In the genomic region with DNA sequence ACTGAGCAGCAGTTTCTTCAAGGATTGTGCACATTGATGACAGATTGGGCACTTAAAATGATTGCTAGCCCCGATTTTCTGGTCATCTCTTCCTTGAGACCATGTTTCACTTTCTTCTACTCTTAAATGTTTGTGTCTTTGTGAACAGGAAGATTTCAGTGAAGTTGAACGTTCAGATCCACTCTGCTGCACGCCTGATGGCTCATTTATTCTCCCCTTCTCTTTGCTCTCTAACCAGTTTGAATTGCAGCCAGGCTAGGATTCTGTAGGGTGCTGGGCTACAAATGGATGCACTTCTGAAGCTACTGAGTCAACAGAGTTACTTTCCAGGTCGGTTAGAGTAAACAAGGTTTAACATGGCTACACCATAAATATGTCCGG, we compare ENCODE assay signal across 10 mouse cellular contexts. TPM values are rescaled to one million over a fixed set of nuclear protein-coding genes. Genes with fewer than 3 reads are reported as not detected.
DNase-seq lines count a peak whose midpoint lies in the region; ATAC-seq and TF ChIP-seq lines count a peak whose summit lies in the region.
"Had no signal": no experiment of that assay in that cellular context is flagged by ENCODE, and none has a peak within 500 bp of the region (broad histone marks: within the 10 kb centered on the region; RNA-seq: fewer than 3 reads in every experiment).

No protein-coding gene starts in this region.

- no peaks in the 10 kb centered on the region for H3K36me3 ChIP-seq in forebrain, embryonic 11.5 days (ENCODE audit: control insufficient read depth, insufficient read depth, low read length)
- peaks cover 10% of the 10 kb centered on the region; the same call in 1 of the 2 replicates for H3K36me3 ChIP-seq in limb, embryonic 12.5 days
- no peaks in the 10 kb centered on the region for H3K36me3 ChIP-seq in neural tube, embryonic 15.5 days

- no peak for ATAC-seq in forebrain, embryonic 11.5 days (replicated peaks; ENCODE audit: low FRiP score)
- no peak for ATAC-seq in limb, embryonic 12.5 days (ENCODE audit: insufficient number of reproducible peaks, insufficient read depth, low FRiP score, low TSS enrichment, low read depth)
- no peak for ATAC-seq in neural tube, embryonic 15.5 days (ENCODE audit: low FRiP score)

- no peak for DNase-seq in layer of hippocampus, adult 2 months (ENCODE audit: low spot score in 2 of 2)
- no peak for DNase-seq in layer of hippocampus, postnatal 14 days (ENCODE audit: low spot score in 2 of 2)
- no peak for DNase-seq in forebrain, embryonic 11.5 days (ENCODE audit: low spot score)
- no peak for DNase-seq in T-cell, adult 2 months (ENCODE audit: low spot score)
- no peak for DNase-seq in gastrocnemius, postnatal 14 days
- no peak for DNase-seq in left cerebral cortex, adult 9 months (ENCODE audit: low spot score in 2 of 2)

- peak overlapping the region; percentile 69 for H3K4me2 ChIP-seq in forebrain, embryonic 11.5 days (ENCODE audit: low read depth, low read length, severe bottlenecking)
- H3K4me2 ChIP-seq in limb, embryonic 12.5 days = peak overlapping the region; percentile 78
- H3K4me2 ChIP-seq in neural tube, embryonic 15.5 days = peak overlapping the region; percentile 74

- intact Hi-C loops in gastrocnemius, postnatal 14 days (cut with DNase I; ENCODE audit: low total_unique reads) = no loop called here

- H3K4me1 ChIP-seq in forebrain, embryonic 11.5 days (replicated peaks; ENCODE audit: control insufficient read depth, insufficient read depth, low read length) = peaks cover 10% of the 10 kb centered on the region; the same call in 1 of the 2 replicates
- peaks cover 35% of the 10 kb centered on the region for H3K4me1 ChIP-seq in limb, embryonic 12.5 days (replicated peaks)
- H3K4me1 ChIP-seq in neural tube, embryonic 15.5 days = peaks cover 82% of the 10 kb centered on the region

- peak overlapping the region; percentile 92 for H3K27ac ChIP-seq in layer of hippocampus, adult 2 months
- no peak overlapping the region for H3K27ac ChIP-seq in forebrain, embryonic 11.5 days (ENCODE audit: low read depth, low read length)
- peak overlapping the region; percentile 94 for H3K27ac ChIP-seq in limb, embryonic 12.5 days
- peak overlapping the region; percentile 96 for H3K27ac ChIP-seq in neural tube, embryonic 15.5 days (replicated peaks)

- 53% methylated on average over 5 of the region's 5 CpGs for WGBS in forebrain, embryonic 11.5 days
- 34% methylated on average over 5 of the region's 5 CpGs for WGBS in limb, embryonic 12.5 days
- 23% methylated on average over 5 of the region's 5 CpGs for WGBS in neural tube, embryonic 15.5 days

- H3K27me3 ChIP-seq in forebrain, embryonic 11.5 days (ENCODE audit: control insufficient read depth, insufficient read depth, low read length) = peaks cover 9% of the 10 kb centered on the region
- H3K27me3 ChIP-seq in limb, embryonic 12.5 days = peaks cover 12% of the 10 kb centered on the region
- no peaks in the 10 kb centered on the region for H3K27me3 ChIP-seq in neural tube, embryonic 15.5 days (replicated peaks)

- H3K9ac ChIP-seq in forebrain, embryonic 11.5 days (ENCODE audit: low read length) = peak overlapping the region; percentile 77
- H3K9ac ChIP-seq in limb, embryonic 12.5 days (replicated peaks) = peak overlapping the region; percentile 96
- H3K9ac ChIP-seq in neural tube, embryonic 15.5 days (replicated peaks) = peak overlapping the region; percentile 94

- H3K4me3 ChIP-seq in layer of hippocampus, adult 2 months = peak overlapping the region; percentile 67
- H3K4me3 ChIP-seq in forebrain, embryonic 11.5 days (ENCODE audit: low read depth, low read length) = peak overlapping the region; percentile 88
- peak overlapping the region; percentile 87 for H3K4me3 ChIP-seq in limb, embryonic 12.5 days (replicated peaks)
- H3K4me3 ChIP-seq in neural tube, embryonic 15.5 days (replicated peaks) = peak overlapping the region; percentile 79

- H3K9me3 ChIP-seq in forebrain, embryonic 11.5 days (ENCODE audit: control insufficient read depth, low read length) = no peaks in the 10 kb centered on the region
- H3K9me3 ChIP-seq in limb, embryonic 12.5 days = no peaks in the 10 kb centered on the region
- no peaks in the 10 kb centered on the region for H3K9me3 ChIP-seq in neural tube, embryonic 15.5 days (replicated peaks)

- TF ChIP-seq CTCF in layer of hippocampus, adult 2 months (conservative IDR thresholded peaks at IDR 0.05) = no peak

RNA-seq across cellular contexts. Expression of a gene that starts 1.7 kb away (rescaled TPM):
- 10 to 100 TPM; 29.0 to 29.1 TPM for total RNA-seq in layer of hippocampus, adult 2 months (2021)
- total RNA-seq in layer of hippocampus, postnatal 14 days (2021) = 10 to 100 TPM; 31.6 to 32.8 TPM
- 5.5 TPM in 2 replicates for polyA plus RNA-seq in forebrain, embryonic 11.5 days (2014; fragmentation: Nextera tagmentation; extraction: Ambion mirVana)
- 5.7 and 6.8 TPM in 2 replicates for polyA plus RNA-seq in limb, embryonic 12.5 days (2016; fragmentation: Nextera tagmentation; extraction: Ambion mirVana)
- polyA plus RNA-seq in neural tube, embryonic 15.5 days (2015; fragmentation: Nextera tagmentation; extraction: Ambion mirVana) = 5.6 and 6.3 TPM in 2 replicates
- 10 to 100 TPM; 13.6 to 16.4 TPM for total RNA-seq in gastrocnemius, postnatal 14 days (2021)

RNA-seq across cellular contexts. Expression of a gene that starts 6.3 kb away (rescaled TPM):
- total RNA-seq in layer of hippocampus, adult 2 months (2021) = 10 to 100 TPM; 55.2 to 56.7 TPM
- total RNA-seq in layer of hippocampus, postnatal 14 days (2021) = 10 to 100 TPM; 45.9 to 51.8 TPM
- polyA plus RNA-seq in forebrain, embryonic 11.5 days (2014; fragmentation: Nextera tagmentation; extraction: Ambion mirVana) = 1.9 and 2.4 TPM in 2 replicates
- polyA plus RNA-seq in limb, embryonic 12.5 days (2016; fragmentation: Nextera tagmentation; extraction: Ambion mirVana) = 1.5 and 2.2 TPM in 2 replicates
- 18.6 and 21.0 TPM in 2 replicates for polyA plus RNA-seq in neural tube, embryonic 15.5 days (2015; fragmentation: Nextera tagmentation; extraction: Ambion mirVana)
- 1 to 10 TPM in 1 of 2 experiments, under 1 TPM in 1; 0.66 to 1.9 TPM for total RNA-seq in gastrocnemius, postnatal 14 days (2021)
- total RNA-seq: megakaryocyte progenitor cell, adult 5-6 weeks had no signal

RNA-seq across cellular contexts. Expression of a gene that starts 8.7 kb away (rescaled TPM):
- total RNA-seq in layer of hippocampus, adult 2 months (2021) = 10 to 100 TPM; 32.1 to 34.4 TPM
- 10 to 100 TPM; 26.7 to 29.7 TPM for total RNA-seq in layer of hippocampus, postnatal 14 days (2021)
- 22.0 and 28.4 TPM in 2 replicates for polyA plus RNA-seq in forebrain, embryonic 11.5 days (2014; fragmentation: Nextera tagmentation; extraction: Ambion mirVana)
- polyA plus RNA-seq in limb, embryonic 12.5 days (2016; fragmentation: Nextera tagmentation; extraction: Ambion mirVana) = 48.5 and 50.4 TPM in 2 replicates
- 35.2 and 35.8 TPM in 2 replicates for polyA plus RNA-seq in neural tube, embryonic 15.5 days (2015; fragmentation: Nextera tagmentation; extraction: Ambion mirVana)
- 10 to 100 TPM; 30.3 to 34.0 TPM for total RNA-seq in gastrocnemius, postnatal 14 days (2021)

RNA-seq across cellular contexts. Expression of a gene that starts 25.9 kb away (rescaled TPM):
- total RNA-seq in layer of hippocampus, adult 2 months (2021) = not detected
- total RNA-seq in layer of hippocampus, postnatal 14 days (2021) = not detected
- polyA plus RNA-seq in forebrain, embryonic 11.5 days (2014; fragmentation: Nextera tagmentation; extraction: Ambion mirVana) = 1.0 TPM in 1 of 2 replicates, not detected in the other
- 0.72 and 1.5 TPM in 2 replicates for polyA plus RNA-seq in limb, embryonic 12.5 days (2016; fragmentation: Nextera tagmentation; extraction: Ambion mirVana)
- polyA plus RNA-seq in neural tube, embryonic 15.5 days (2015; fragmentation: Nextera tagmentation; extraction: Ambion mirVana) = 1.8 TPM in 2 replicates
- 1 to 10 TPM; 1.2 to 1.5 TPM for total RNA-seq in gastrocnemius, postnatal 14 days (2021)
- total RNA-seq: megakaryocyte progenitor cell, adult 5-6 weeks; MEL had no signal

RNA-seq across cellular contexts. Expression of a gene that starts 27.0 kb away (rescaled TPM):
- 10 to 100 TPM; 51.4 to 52.0 TPM for total RNA-seq in layer of hippocampus, adult 2 months (2021)
- 10 to 100 TPM; 51.9 to 52.5 TPM for total RNA-seq in layer of hippocampus, postnatal 14 days (2021)
- 198 and 199 TPM in 2 replicates for polyA plus RNA-seq in forebrain, embryonic 11.5 days (2014; fragmentation: Nextera tagmentation; extraction: Ambion mirVana)
- polyA plus RNA-seq in limb, embryonic 12.5 days (2016; fragmentation: Nextera tagmentation; extraction: Ambion mirVana) = 176 and 192 TPM in 2 replicates
- 108 and 109 TPM in 2 replicates for polyA plus RNA-seq in neural tube, embryonic 15.5 days (2015; fragmentation: Nextera tagmentation; extraction: Ambion mirVana)
- 10 to 100 TPM; 36.6 to 44.1 TPM for total RNA-seq in gastrocnemius, postnatal 14 days (2021)

Comparison
In these comparisons a context has a peak if more than half of its experiments do, and no peak if none do; other contexts are left out.
1. RNA of a gene that starts 6.3 kb away (total RNA-seq): 55.2 to 56.7 TPM in layer of hippocampus, adult 2 months and 45.9 to 51.8 TPM in layer of hippocampus, postnatal 14 days; 0.66 to 1.9 TPM in gastrocnemius, postnatal 14 days; every median in the first group is over 10 times any median in the second.
2. Peak in every context shown above with its lines, with median percentiles within 50 percentile points of each other: H3K4me3 ChIP-seq, H3K4me2 ChIP-seq and H3K9ac ChIP-seq.